Mouse (Mus musculus): ENCODE measurements around the gene Mfsd4b2. TPM values are rescaled to one million over a fixed set of nuclear protein-coding genes. Genes with fewer than 3 reads are reported as not detected.

Gene Mfsd4b2
- polyA plus RNA-seq (2015; fragmentation: Nextera tagmentation; extraction: Ambion mirVana): not detected in 2 replicates

DNA sequence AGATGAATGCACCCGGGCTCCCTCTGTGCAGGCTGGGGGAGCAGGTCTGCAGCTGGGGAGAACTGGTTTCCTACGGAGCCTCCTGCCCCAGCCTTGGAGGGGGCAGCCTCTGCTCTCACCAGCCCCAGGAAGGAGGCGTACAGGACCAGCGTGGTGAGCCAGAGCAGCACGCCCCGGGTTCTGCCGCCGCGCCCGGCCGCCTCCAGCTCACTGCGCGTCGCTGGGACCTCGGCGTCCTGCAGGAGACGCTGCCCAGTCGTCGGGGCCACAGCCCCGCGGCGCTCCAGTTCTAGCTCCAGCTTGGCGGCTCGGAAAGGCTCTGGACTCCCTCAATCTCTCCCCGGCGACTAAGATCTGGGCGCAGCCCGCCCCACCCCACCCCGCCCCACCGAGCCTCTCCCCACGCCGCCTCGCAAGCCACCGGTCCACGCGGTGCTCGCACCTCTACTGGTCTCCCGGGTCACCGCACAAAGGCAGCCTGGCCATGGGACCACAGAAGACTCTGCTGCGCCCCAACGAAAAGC, at the start of gene Mfsd4b2:
TSS of gene Mfsd4b2 (minus strand) at position 308 of the 524 bp plus-strand sequence.
- Histone ChIP-seq H3K36me3 (no peaks in the 10 kb centered on the region), H3K9me3 (replicated peaks) (no peaks in the 10 kb centered on the region), H3K27me3 (peaks cover 4% of the 10 kb centered on the region; the same call in 1 of the 2 replicates), H3K4me3 (replicated peaks) (peak within 1 kb of the TSS; percentile 44), H3K27ac (replicated peaks) (no peak within 1 kb of the TSS), H3K9ac (peak within 1 kb of the TSS; percentile 15), H3K4me2 (replicated peaks) (peak within 1 kb of the TSS; percentile 82), H3K4me1 (peaks cover 8% of the 10 kb centered on the region)
- ATAC-seq (ENCODE audit: insufficient number of reproducible peaks, low FRiP score, low TSS enrichment, low read depth): no peak
- under 1% methylated on average over 40 of the region's 41 CpGs for WGBS

DNA sequence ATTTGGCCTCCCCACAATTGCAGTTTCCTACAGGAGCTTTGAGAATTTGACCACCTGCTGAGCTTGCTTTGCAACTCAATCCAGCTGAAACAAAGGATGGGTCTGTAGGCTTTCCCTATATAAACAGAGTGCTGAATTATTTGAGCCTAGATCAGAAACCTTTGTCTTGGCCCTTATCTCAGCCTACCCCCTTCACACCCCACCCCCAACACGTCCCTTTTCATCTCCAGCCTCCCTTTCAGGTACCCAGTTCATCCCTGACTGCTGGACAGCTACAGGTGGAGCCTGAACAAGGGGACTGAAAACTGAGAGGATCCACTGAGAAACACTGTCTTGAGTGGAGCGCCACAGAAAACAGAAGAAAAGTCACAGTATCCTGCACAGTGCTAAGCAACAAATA, 49.0 kb upstream of the Mfsd4b2 start:
- ATAC-seq (ENCODE audit: insufficient number of reproducible peaks, low FRiP score, low TSS enrichment, low read depth): no peak
- H3K4me3 ChIP-seq (replicated peaks): no peak overlapping the region
- H3K9me3 ChIP-seq (replicated peaks): 0 out of 2 replicates have a peak, but pooled peaks cover 3% of the 10 kb centered on the region
- 39% methylated on average over 2 of the region's 2 CpGs for WGBS
- H3K4me1 ChIP-seq: no peaks in the 10 kb centered on the region
- H3K27me3 ChIP-seq: no peaks in the 10 kb centered on the region
- H3K9ac ChIP-seq: no peak overlapping the region
- H3K4me2 ChIP-seq (replicated peaks): no peak overlapping the region
- no peaks in the 10 kb centered on the region for H3K36me3 ChIP-seq
- H3K27ac ChIP-seq (replicated peaks): no peak overlapping the region

DNA sequence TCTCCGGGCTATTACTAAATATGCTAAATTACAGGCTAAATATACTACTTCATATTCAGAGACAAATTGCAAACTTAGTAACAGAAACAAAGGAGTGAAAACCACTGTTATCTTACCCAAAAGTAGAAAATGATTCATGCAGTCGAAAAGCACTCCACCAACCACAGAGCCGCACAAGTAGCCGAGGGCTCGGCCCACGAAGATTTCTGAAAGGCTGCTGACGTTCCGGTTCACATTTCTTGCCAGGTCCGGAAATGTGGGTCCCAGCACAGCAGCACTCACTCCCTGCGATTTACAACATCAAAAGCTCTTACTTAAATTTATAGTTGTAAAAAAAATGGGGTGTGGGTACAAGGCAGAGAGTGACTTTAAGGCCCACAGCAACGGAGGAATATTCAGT, 48.3 kb upstream of the Mfsd4b2 start:
- Histone ChIP-seq H3K4me1 (no peaks in the 10 kb centered on the region), H3K9me3 (replicated peaks) (0 out of 2 replicates have a peak, but pooled peaks cover 3% of the 10 kb centered on the region), H3K27ac (replicated peaks) (no peak overlapping the region), H3K36me3 (no peaks in the 10 kb centered on the region), H3K4me3 (replicated peaks) (no peak overlapping the region), H3K27me3 (no peaks in the 10 kb centered on the region), H3K9ac (no peak overlapping the region), H3K4me2 (replicated peaks) (no peak overlapping the region)
- WGBS: 49% methylated on average over 11 of the region's 11 CpGs
- no peak for ATAC-seq (ENCODE audit: insufficient number of reproducible peaks, low FRiP score, low TSS enrichment, low read depth)

- no peak for ATAC-seq (ENCODE audit: insufficient number of reproducible peaks, low FRiP score, low TSS enrichment, low read depth)
Measured at GRCm38 (mm10) chr10:39967512-39967911, 40.8 kb upstream of the Mfsd4b2 start.

DNA sequence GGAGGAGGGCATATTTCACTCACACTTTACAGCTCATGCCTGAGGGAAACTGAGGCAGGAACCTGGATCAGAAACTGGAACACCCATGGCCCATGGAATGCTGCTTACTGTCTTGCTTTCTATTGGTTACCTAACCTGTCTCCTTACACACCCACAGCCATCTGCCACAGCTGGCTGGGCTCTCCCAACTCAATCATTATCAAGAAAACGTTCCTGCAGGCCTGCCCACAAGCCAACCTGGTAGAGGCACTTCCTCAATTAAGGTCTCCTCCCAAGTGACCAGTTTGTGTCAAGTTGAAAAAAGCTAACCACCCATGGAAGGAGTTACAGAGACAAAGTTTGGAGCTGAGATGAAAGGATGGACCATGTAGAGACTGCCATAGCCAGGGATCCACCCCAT, 35.2 kb upstream of the Mfsd4b2 start:
- H3K9me3 ChIP-seq (replicated peaks): no peaks in the 10 kb centered on the region
- no peaks in the 10 kb centered on the region for H3K27me3 ChIP-seq
- no peak overlapping the region for H3K27ac ChIP-seq (replicated peaks)
- H3K4me3 ChIP-seq (replicated peaks): no peak overlapping the region
- no peak overlapping the region for H3K9ac ChIP-seq
- no peak for ATAC-seq (ENCODE audit: insufficient number of reproducible peaks, low FRiP score, low TSS enrichment, low read depth)
- WGBS: 43% methylated on average over 1 of the region's 1 CpGs
- peaks cover 9% of the 10 kb centered on the region; the same call in 1 of the 2 replicates for H3K4me1 ChIP-seq
- no peaks in the 10 kb centered on the region for H3K36me3 ChIP-seq
- H3K4me2 ChIP-seq (replicated peaks): no peak overlapping the region

More at GRCm38 (mm10) chr10:39967512-39967911, 40.8 kb upstream of the Mfsd4b2 start:
- whole genome bisulfite sequencing: 83% methylated on average over 3 of the region's 3 CpGs
- Histone ChIP-seq H3K36me3 (no peaks in the 10 kb centered on the region), H3K4me2 (replicated peaks) (no peak overlapping the region), H3K27me3 (no peaks in the 10 kb centered on the region), H3K4me1 (no peaks in the 10 kb centered on the region), H3K9ac (no peak overlapping the region), H3K9me3 (replicated peaks) (no peaks in the 10 kb centered on the region), H3K4me3 (replicated peaks) (no peak overlapping the region), H3K27ac (replicated peaks) (no peak overlapping the region)

DNA sequence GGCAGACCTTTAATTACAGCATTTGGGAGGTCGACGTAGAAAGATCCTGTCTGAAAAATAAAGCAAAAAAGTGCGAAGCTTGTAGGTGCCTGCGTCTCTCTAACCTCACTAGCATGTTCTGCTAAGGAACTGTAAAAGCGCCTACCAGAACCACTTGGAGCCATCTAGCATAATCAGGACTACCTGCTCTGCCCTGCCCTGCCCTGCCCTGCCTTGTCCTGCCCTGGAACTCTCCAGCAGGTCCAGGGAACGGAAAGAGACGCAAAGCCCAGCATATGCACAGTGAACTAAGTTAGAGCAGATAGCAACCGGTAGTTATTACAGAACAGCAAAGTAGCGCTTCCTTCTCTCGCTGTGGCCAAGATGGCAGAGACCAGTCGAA, 33.7 kb upstream of the Mfsd4b2 start:
- Histone ChIP-seq H3K9ac (no peak overlapping the region), H3K4me1 (peaks cover 9% of the 10 kb centered on the region; the same call in 1 of the 2 replicates), H3K4me2 (replicated peaks) (peak overlapping the region; percentile 94), H3K27ac (replicated peaks) (no peak overlapping the region), H3K36me3 (no peaks in the 10 kb centered on the region), H3K4me3 (replicated peaks) (peak overlapping the region; percentile 53), H3K27me3 (no peaks in the 10 kb centered on the region), H3K9me3 (replicated peaks) (no peaks in the 10 kb centered on the region)
- no peak for ATAC-seq (ENCODE audit: insufficient number of reproducible peaks, low FRiP score, low TSS enrichment, low read depth)
- 38% methylated on average over 11 of the region's 11 CpGs for WGBS

GRCm38 (mm10) chr10:39959761-39960440, 33.2 kb upstream of the Mfsd4b2 start, which contains the start of gene Mfsd4b3:
Gene Mfsd4b3, minus strand, starts transcription at chr10:39960153.
- H3K36me3 ChIP-seq: no peaks in the 10 kb centered on the region

DNA sequence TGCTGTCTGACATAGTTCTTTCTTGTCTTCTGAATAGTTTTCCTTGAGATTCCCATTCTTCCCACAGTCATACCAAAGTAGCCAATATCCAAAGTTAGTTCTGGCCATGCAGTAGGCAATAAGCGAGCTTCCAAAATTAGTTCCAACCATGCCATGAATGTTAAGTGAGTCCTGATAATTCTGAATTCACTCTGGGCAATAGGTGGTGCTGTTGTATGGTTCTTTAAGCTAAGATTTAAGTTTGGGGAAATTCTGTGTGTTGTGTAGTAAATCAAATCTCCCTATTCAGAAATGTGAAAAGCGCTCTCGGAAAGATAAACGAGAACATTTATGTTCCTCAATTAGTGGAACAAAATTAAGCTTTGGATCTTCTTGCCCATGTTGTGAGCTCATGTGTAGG, 31.5 kb upstream of the Mfsd4b2 start:
- Histone ChIP-seq H3K4me2 (replicated peaks) (no peak overlapping the region), H3K27ac (replicated peaks) (no peak overlapping the region), H3K4me3 (replicated peaks) (no peak overlapping the region), H3K9ac (no peak overlapping the region), H3K27me3 (no peaks in the 10 kb centered on the region), H3K9me3 (replicated peaks) (no peaks in the 10 kb centered on the region), H3K4me1 (peaks cover 9% of the 10 kb centered on the region; the same call in 1 of the 2 replicates), H3K36me3 (no peaks in the 10 kb centered on the region)
- WGBS: 66% methylated on average over 4 of the region's 4 CpGs
- ATAC-seq (ENCODE audit: insufficient number of reproducible peaks, low FRiP score, low TSS enrichment, low read depth): no peak

More at GRCm38 (mm10) chr10:39959761-39960440, 33.2 kb upstream of the Mfsd4b2 start, which contains the start of gene Mfsd4b3:
- peak; percentile 98 for ATAC-seq (ENCODE audit: insufficient number of reproducible peaks, low FRiP score, low TSS enrichment, low read depth)
- Histone ChIP-seq H3K4me1 (peaks cover 9% of the 10 kb centered on the region; the same call in 1 of the 2 replicates), H3K4me3 (replicated peaks) (peak within 1 kb of the TSS; percentile 53), H3K9ac (peak within 1 kb of the TSS; percentile 26), H3K4me2 (replicated peaks) (peak within 1 kb of the TSS; percentile 94), H3K9me3 (replicated peaks) (no peaks in the 10 kb centered on the region), H3K27ac (replicated peaks) (0 out of 2 replicates have a peak within 1 kb of the TSS, but pooled peaks have one; percentile 48), H3K27me3 (no peaks in the 10 kb centered on the region)
- WGBS: under 1% methylated on average over 38 of the region's 38 CpGs

DNA sequence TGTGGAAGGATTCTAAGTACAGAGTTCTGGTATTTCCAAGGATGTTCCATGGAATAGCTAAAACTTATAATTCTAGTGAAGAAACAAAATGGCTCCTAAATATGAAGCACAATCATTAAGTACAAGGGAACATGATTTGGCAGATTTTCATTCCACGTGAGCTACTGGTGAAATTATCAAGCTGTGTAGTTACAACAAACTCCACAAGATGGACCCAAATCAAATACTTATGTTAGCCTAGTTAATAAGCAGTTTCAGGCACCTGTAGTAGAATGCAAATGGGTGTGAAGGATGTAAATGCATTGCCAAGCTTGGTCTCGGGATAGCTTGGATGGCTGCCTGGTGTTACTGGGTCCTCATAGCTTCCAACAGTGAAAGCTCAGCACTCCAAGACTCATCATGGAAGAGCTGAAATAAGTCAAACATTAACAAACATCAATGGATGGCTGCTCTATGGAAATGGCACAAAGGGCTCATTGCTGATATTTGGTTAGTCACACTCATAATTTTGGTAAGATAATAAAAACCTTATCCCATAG, 29.7 kb upstream of the Mfsd4b2 start:
- Histone ChIP-seq H3K4me2 (replicated peaks) (no peak overlapping the region), H3K27me3 (no peaks in the 10 kb centered on the region), H3K9ac (no peak overlapping the region), H3K36me3 (no peaks in the 10 kb centered on the region), H3K4me3 (replicated peaks) (no peak overlapping the region), H3K9me3 (replicated peaks) (no peaks in the 10 kb centered on the region), H3K4me1 (peaks cover 9% of the 10 kb centered on the region; the same call in 1 of the 2 replicates), H3K27ac (replicated peaks) (no peak overlapping the region)
- 65% methylated on average over 2 of the region's 2 CpGs for WGBS
- ATAC-seq (ENCODE audit: insufficient number of reproducible peaks, low FRiP score, low TSS enrichment, low read depth): no peak

- Histone ChIP-seq H3K27ac (replicated peaks) (no peak overlapping the region), H3K9me3 (replicated peaks) (no peaks in the 10 kb centered on the region), H3K4me2 (replicated peaks) (no peak overlapping the region), H3K36me3 (no peaks in the 10 kb centered on the region), H3K9ac (no peak overlapping the region), H3K4me3 (replicated peaks) (no peak overlapping the region), H3K4me1 (0 out of 2 replicates have a peak, but pooled peaks cover 6% of the 10 kb centered on the region), H3K27me3 (no peaks in the 10 kb centered on the region)
- 0 out of 2 replicates have a peak, but pooled peaks have one; percentile 58 for ATAC-seq (ENCODE audit: insufficient number of reproducible peaks, low FRiP score, low TSS enrichment, low read depth)
- WGBS: 48% methylated on average over 2 of the region's 2 CpGs
Measured at GRCm38 (mm10) chr10:39955163-39955562, 28.4 kb upstream of the Mfsd4b2 start.

GRCm38 (mm10) chr10:39949377-39949954, 22.7 kb upstream of the Mfsd4b2 start:
- Histone ChIP-seq H3K4me3 (replicated peaks) (no peak overlapping the region), H3K36me3 (no peaks in the 10 kb centered on the region), H3K27ac (replicated peaks) (no peak overlapping the region), H3K27me3 (no peaks in the 10 kb centered on the region), H3K9ac (no peak overlapping the region), H3K4me2 (replicated peaks) (no peak overlapping the region), H3K9me3 (replicated peaks) (no peaks in the 10 kb centered on the region), H3K4me1 (no peaks in the 10 kb centered on the region)
- 93% methylated on average over 2 of the region's 2 CpGs for WGBS
- ATAC-seq (ENCODE audit: insufficient number of reproducible peaks, low FRiP score, low TSS enrichment, low read depth): no peak
